Mouse (Mus musculus) midbrain, embryonic 14.5 days (tissue): Measurements from ENCODE around the gene Mcm10. TPM values are rescaled to one million over a fixed set of nuclear protein-coding genes. Genes with fewer than 3 reads are reported as not detected.
"Not testable (repeated sequence)": the region's sequence is repeated elsewhere in the genome, so short reads cannot be mapped to it uniquely, and the experiment has no call there.

Source experiments
- ATAC-seq: fragments of 200-750 bp; cut with Nextera tagmentation; 2 replicates; pipeline ENCODE4 v1.8.0; 2017; ENCODE audit warnings: moderate number of reproducible peaks, moderate library complexity; ENCODE audit not compliant: low FRiP score, low TSS enrichment
- DNase-seq: peaks from one replicate; pipeline ENCODE4 v3.0.0-alpha.2; 2015
- H3K27ac ChIP-seq: fragments of 300-500 bp; sonication (generic); replicated peaks from 2 replicates; pipeline ENCODE4 v1.5.1; 2014; ENCODE audit warnings: mild to moderate bottlenecking, low read depth, low read length, moderate library complexity
- H3K27me3 ChIP-seq: fragments of 300-500 bp; sonication (generic); 2 replicates; pipeline ENCODE4 v1.6.1; 2014; ENCODE audit warnings: low read length, control low read depth, mixed read lengths; ENCODE audit not compliant: control insufficient read depth, insufficient read depth
- H3K36me3 ChIP-seq: fragments of 300-500 bp; sonication (generic); 2 replicates; pipeline ENCODE4 v1.6.1; 2014; ENCODE audit warnings: low read length, control low read depth; ENCODE audit not compliant: control insufficient read depth, insufficient read depth
- H3K4me1 ChIP-seq: fragments of 300-500 bp; sonication (generic); 2 replicates; pipeline ENCODE4 v1.6.1; 2014; ENCODE audit warnings: mild to moderate bottlenecking, antibody characterized with exemption, low read length, control low read depth; ENCODE audit not compliant: control insufficient read depth, insufficient read depth
- H3K4me2 ChIP-seq: fragments of 300-500 bp; sonication (generic); 2 replicates; pipeline ENCODE4 v1.6.1; 2014; ENCODE audit warnings: mild to moderate bottlenecking, low read length, moderate library complexity
- H3K4me3 ChIP-seq: fragments of 300-500 bp; sonication (generic); replicated peaks from 2 replicates; pipeline ENCODE4 v1.5.1; 2014; ENCODE audit warnings: low read depth, low read length
- H3K9ac ChIP-seq: fragments of 300-500 bp; sonication (generic); replicated peaks from 2 replicates; pipeline ENCODE4 v1.6.1; 2014; ENCODE audit warnings: mild to moderate bottlenecking, low read length, moderate library complexity
- H3K9me3 ChIP-seq: fragments of 300-500 bp; sonication (generic); 2 replicates; pipeline ENCODE4 v1.6.1; 2016; ENCODE audit warnings: low read length, control low read depth, mixed read lengths; ENCODE audit not compliant: control insufficient read depth
- WGBS: fragments of 180-500 bp; shearing (Covaris S2); extraction: QIAGEN DNeasy Blood & Tissue Kit; methylation state at CpG from one replicate; pipeline ENCODE4 v1.1.7; 2014; 5-methylcytosine and 5-hydroxymethylcytosine counted together
- polyA plus RNA-seq: library from polyadenylated mRNA; unstranded; fragments of >200 nt; fragmentation: Nextera tagmentation; extraction: Ambion mirVana; gene quantifications from 2 replicates; pipeline ENCODE4 v1.2.1, GENCODE M21; 2014

Mcm10 gene
- polyA plus RNA-seq, 1 experiment from 2014 or later, result 6.5 TPM

DNA sequence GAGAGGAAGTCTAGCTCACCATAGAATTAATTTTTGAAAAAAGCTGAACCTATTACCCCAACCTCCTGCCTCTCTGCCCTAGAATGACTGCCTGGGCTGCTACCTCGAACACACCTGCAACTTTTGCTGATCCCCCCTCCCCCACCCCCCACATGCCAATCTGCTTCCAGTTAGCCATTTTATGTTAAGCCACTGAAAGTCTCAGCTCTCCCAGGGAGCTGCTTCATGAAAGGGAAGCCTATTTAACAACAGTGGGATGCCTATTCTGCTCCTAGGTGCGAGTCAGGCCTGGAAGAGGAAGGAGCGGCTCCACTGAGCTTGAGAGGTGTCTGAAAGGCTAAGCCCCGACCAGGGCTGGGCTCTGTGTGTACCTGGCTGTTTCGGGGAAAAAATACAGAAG is 28.6 kb downstream of the Mcm10 start:
- H3K27ac ChIP-seq, result no peak overlapping the region
- no peaks in the 10 kb centered on the region for H3K9me3 ChIP-seq
- H3K4me3 ChIP-seq, result no peak overlapping the region
- no peaks in the 10 kb centered on the region for H3K36me3 ChIP-seq
- DNase-seq (no peak), ATAC-seq (no peak)
- H3K4me2 ChIP-seq, result no peak overlapping the region
- no peaks in the 10 kb centered on the region for H3K4me1 ChIP-seq
- 29% methylated on average over 5 of the region's 5 CpGs for WGBS
- no peaks in the 10 kb centered on the region for H3K27me3 ChIP-seq
- H3K9ac ChIP-seq, result no peak overlapping the region

- 46% methylated on average over 8 of the region's 8 CpGs for WGBS
- H3K9ac ChIP-seq, result no peak overlapping the region
- H3K4me1 ChIP-seq, result no peaks in the 10 kb centered on the region
- no peaks in the 10 kb centered on the region for H3K9me3 ChIP-seq
- ATAC-seq (no peak), DNase-seq (peak; percentile 5)
- H3K27me3 ChIP-seq, result no peaks in the 10 kb centered on the region
- no peaks in the 10 kb centered on the region for H3K36me3 ChIP-seq
- H3K4me3 ChIP-seq, result no peak overlapping the region
- no peak overlapping the region for H3K4me2 ChIP-seq
- no peak overlapping the region for H3K27ac ChIP-seq
These were observed 34.5 kb downstream of the Mcm10 start for GRCm38 (mm10) chr2:4978091-4978490.

GRCm38 (mm10) chr2:4975807-4976206 is 36.8 kb downstream of the Mcm10 start, which contains the start of gene Ucma:
TSS of gene Ucma (plus strand) at chr2:4976122.
- ATAC-seq, result no peak
- H3K27ac ChIP-seq, result no peak within 1 kb of the TSS

GRCm38 (mm10) chr2:4969083-4969482 is 43.5 kb downstream of the Mcm10 start:
- Histone ChIP-seq H3K36me3 (no peaks in the 10 kb centered on the region), H3K27me3 (no peaks in the 10 kb centered on the region), H3K9me3 (no peaks in the 10 kb centered on the region), H3K4me1 (no peaks in the 10 kb centered on the region), H3K4me2 (no peak overlapping the region), H3K9ac (no peak overlapping the region), H3K27ac (no peak overlapping the region), H3K4me3 (no peak overlapping the region)
- WGBS, result 95% methylated on average over 1 of the region's 2 CpGs
- DNase-seq (no peak), ATAC-seq (no peak)

More at GRCm38 (mm10) chr2:4975807-4976206, 36.8 kb downstream of the Mcm10 start, which contains the start of gene Ucma:
- H3K36me3 ChIP-seq, result no peaks in the 10 kb centered on the region
- WGBS, result 76% methylated on average over 5 of the region's 5 CpGs
- H3K27me3 ChIP-seq, result no peaks in the 10 kb centered on the region
- no peak within 1 kb of the TSS for H3K4me3 ChIP-seq
- no peak within 1 kb of the TSS for H3K9ac ChIP-seq
- H3K4me2 ChIP-seq, result no peak within 1 kb of the TSS
- H3K4me1 ChIP-seq, result no peaks in the 10 kb centered on the region
- no peaks in the 10 kb centered on the region for H3K9me3 ChIP-seq
- DNase-seq, result no peak

DNA sequence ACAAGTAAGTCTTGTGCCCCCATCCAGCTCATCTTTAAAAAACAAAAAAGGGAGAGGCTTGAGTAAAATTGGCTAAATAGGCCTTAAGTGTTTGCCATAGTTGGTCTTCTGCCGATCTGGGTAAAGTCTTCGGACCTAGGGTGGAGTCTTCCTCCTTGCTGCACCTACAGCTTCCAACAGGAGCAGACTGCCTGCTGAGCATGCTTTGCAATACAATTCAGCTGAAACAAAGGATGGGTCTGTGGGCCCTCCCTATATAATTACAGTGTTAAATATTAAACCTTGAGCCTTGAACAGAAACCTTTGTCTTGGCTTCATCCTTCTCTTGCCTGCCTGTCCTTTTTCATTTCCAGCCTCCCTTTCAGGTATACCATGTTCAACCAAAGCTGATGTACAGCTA is 44.8 kb downstream of the Mcm10 start:
- Histone ChIP-seq H3K27ac (no peak overlapping the region), H3K9me3 (no peaks in the 10 kb centered on the region), H3K4me1 (no peaks in the 10 kb centered on the region), H3K36me3 (no peaks in the 10 kb centered on the region), H3K27me3 (no peaks in the 10 kb centered on the region), H3K4me2 (no peak overlapping the region), H3K9ac (no peak overlapping the region), H3K4me3 (no peak overlapping the region)
- DNase-seq, result no peak
- WGBS, result 90% methylated on average over 2 of the region's 2 CpGs
- ATAC-seq, result no peak

DNA sequence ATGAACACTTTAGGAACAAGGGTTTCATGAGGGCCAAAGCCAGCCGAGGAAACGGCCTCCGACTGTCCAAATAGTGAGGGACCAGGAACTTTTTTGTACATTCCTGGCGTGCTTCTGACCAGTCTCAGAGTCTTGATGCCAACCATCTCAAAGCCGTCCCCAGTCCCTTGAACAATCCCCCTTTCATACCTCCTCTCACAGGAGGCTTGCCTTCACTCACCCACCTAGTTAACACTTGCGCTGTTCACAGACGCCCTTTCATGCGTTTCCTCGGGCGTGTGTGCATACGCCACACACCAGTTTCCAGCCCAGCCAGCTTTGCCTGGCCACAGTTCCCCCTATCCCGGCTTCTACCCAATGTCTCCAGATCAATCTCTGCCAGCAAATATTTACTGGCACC is 54.6 kb downstream of the Mcm10 start:
- H3K4me1 ChIP-seq, result no peaks in the 10 kb centered on the region
- 90% methylated on average over 12 of the region's 12 CpGs for WGBS
- H3K4me2 ChIP-seq, result no peak overlapping the region
- no peak overlapping the region for H3K27ac ChIP-seq
- no peaks in the 10 kb centered on the region for H3K36me3 ChIP-seq
- H3K4me3 ChIP-seq, result no peak overlapping the region
- no peak for ATAC-seq
- H3K9me3 ChIP-seq, result no peaks in the 10 kb centered on the region
- H3K9ac ChIP-seq, result no peak overlapping the region
- DNase-seq, result no peak
- no peaks in the 10 kb centered on the region for H3K27me3 ChIP-seq

DNA sequence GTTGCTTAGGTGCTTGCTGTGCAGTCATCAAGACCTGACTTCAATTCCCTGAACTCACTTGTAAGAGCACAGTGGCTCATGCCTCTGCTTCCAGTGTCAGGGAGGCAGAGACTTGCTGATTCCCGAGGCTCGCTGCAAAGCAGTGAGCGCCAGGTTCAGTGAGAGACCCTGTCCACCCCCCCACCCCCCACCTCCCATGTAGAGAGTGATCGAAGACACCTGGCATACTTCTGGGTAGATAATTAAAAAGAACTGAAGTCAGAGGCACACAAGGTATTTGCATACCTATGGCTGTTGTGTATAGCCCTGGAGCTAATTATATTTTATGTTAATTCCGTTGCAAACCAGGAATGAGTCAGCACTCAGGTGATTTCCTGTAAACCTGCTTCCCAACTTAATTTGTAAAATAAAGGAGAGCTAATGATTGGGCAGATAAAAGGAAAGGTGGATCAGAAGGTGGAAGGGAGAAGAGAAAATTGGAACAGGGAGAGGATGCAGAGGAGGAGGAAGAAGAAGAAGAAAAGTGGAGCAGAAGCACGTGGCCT is 58.3 kb downstream of the Mcm10 start:
- Histone ChIP-seq H3K27ac (no peak overlapping the region), H3K36me3 (no peaks in the 10 kb centered on the region), H3K27me3 (no peaks in the 10 kb centered on the region), H3K9me3 (no peaks in the 10 kb centered on the region), H3K4me1 (no peaks in the 10 kb centered on the region), H3K4me2 (no peak overlapping the region), H3K9ac (no peak overlapping the region), H3K4me3 (no peak overlapping the region)
- ATAC-seq, result no peak
- no peak for DNase-seq
- WGBS, result 89% methylated on average over 6 of the region's 6 CpGs

DNA sequence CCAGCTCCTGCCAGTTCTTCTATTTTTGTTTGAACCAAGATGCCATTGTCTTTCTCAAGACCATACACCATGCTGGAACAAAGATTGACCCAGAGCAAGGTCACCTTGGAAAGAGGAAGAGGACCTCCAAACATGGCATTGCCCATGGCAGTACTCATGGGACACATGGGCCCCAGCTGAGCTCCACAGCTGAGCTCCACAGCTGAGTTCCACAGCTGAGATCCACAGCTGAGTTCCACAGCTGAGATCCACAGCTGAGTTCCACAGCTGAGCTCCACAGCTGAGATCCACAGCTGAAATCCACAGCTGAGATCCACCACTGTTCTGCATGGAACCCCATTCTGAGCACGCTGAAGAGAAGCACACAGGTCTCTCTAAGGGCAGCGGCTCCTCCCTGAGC is 61.6 kb downstream of the Mcm10 start:
- H3K9ac ChIP-seq, result no peak overlapping the region

GRCm38 (mm10) chr2:4949691-4950090 is 62.9 kb downstream of the Mcm10 start:
- H3K27me3 ChIP-seq, H3K9me3 ChIP-seq, H3K4me3 ChIP-seq, H3K4me2 ChIP-seq, H3K36me3 ChIP-seq, ATAC-seq, H3K4me1 ChIP-seq, H3K9ac ChIP-seq, H3K27ac ChIP-seq, DNase-seq: not testable (repeated sequence)
- 94% methylated on average over 8 of the region's 8 CpGs for WGBS

More for the DNA sequence above, 61.6 kb downstream of the Mcm10 start:
- ATAC-seq (no peak), DNase-seq (no peak)
- Histone ChIP-seq H3K4me2 (no peak overlapping the region), H3K36me3 (no peaks in the 10 kb centered on the region), H3K9me3 (no peaks in the 10 kb centered on the region), H3K27ac (no peak overlapping the region), H3K4me3 (no peak overlapping the region), H3K27me3 (no peaks in the 10 kb centered on the region), H3K4me1 (no peaks in the 10 kb centered on the region)
- 87% methylated on average over 2 of the region's 2 CpGs for WGBS
